Mouse (Mus musculus): ENCODE results near the gene Jak3.

- TF ChIP-seq POLR2A (IDR thresholded peaks at IDR 0.05; ENCODE audit: insufficient read depth, low read depth, low read length) (no peak), CTCF (IDR thresholded peaks at IDR 0.05; ENCODE audit: insufficient read depth, low read depth, low read length) (no peak)
Observed at GRCm38 (mm10) chr8:71689028-71689427, 12.9 kb downstream of the Jak3 start, which contains the start of gene Insl3.
